Mouse (Mus musculus): Measurements from ENCODE around the gene Arid5b.
A peak's percentile ranks its signal among the peaks of the same experiment; 100 is the strongest.

Arid5b gene

GRCm38 (mm10) chr10:68269789-68270188, 8.8 kb downstream of the Arid5b start:
- no peak for DNase-seq (ENCODE audit: low read depth, low spot score)

- DNase-seq (ENCODE audit: low read depth, low spot score) = no peak
Observed at GRCm38 (mm10) chr10:68268629-68269028, 9.9 kb downstream of the Arid5b start.

GRCm38 (mm10) chr10:68263969-68264688, 14.4 kb downstream of the Arid5b start:
- DNase-seq (ENCODE audit: low read depth, low spot score) = no peak

- no peak for DNase-seq (ENCODE audit: low read depth, low spot score)
Observed at GRCm38 (mm10) chr10:68263296-68263968, 15.1 kb downstream of the Arid5b start.

- DNase-seq (ENCODE audit: low read depth, low spot score) = no peak
Observed at GRCm38 (mm10) chr10:68259601-68260000, 18.9 kb downstream of the Arid5b start.

- DNase-seq (ENCODE audit: low read depth, low spot score) = no peak
Observed at GRCm38 (mm10) chr10:68257358-68258056, 21.0 kb downstream of the Arid5b start.

- no peak for DNase-seq (ENCODE audit: low read depth, low spot score)
Observed at GRCm38 (mm10) chr10:68256134-68256533, 22.4 kb downstream of the Arid5b start.

GRCm38 (mm10) chr10:68253452-68254117, 25.0 kb downstream of the Arid5b start:
- no peak for DNase-seq (ENCODE audit: low read depth, low spot score)

GRCm38 (mm10) chr10:68252650-68253049, 25.9 kb downstream of the Arid5b start:
- DNase-seq (ENCODE audit: low read depth, low spot score) = no peak

GRCm38 (mm10) chr10:68249355-68249782, 29.2 kb downstream of the Arid5b start:
- peak; percentile 8 for DNase-seq (ENCODE audit: low read depth, low spot score)

GRCm38 (mm10) chr10:68248281-68249015, 30.1 kb downstream of the Arid5b start:
- DNase-seq (ENCODE audit: low read depth, low spot score) = no peak

GRCm38 (mm10) chr10:68247490-68248280, 30.9 kb downstream of the Arid5b start:
- no peak for DNase-seq (ENCODE audit: low read depth, low spot score)

GRCm38 (mm10) chr10:68246603-68247247, 31.8 kb downstream of the Arid5b start:
- DNase-seq (ENCODE audit: low read depth, low spot score) = no peak

GRCm38 (mm10) chr10:68240804-68241485, 37.6 kb downstream of the Arid5b start:
- DNase-seq (ENCODE audit: low read depth, low spot score) = no peak

- no peak for DNase-seq (ENCODE audit: low read depth, low spot score)
Observed at GRCm38 (mm10) chr10:68240094-68240803, 38.3 kb downstream of the Arid5b start.

GRCm38 (mm10) chr10:68239426-68240070, 39.0 kb downstream of the Arid5b start:
- no peak for DNase-seq (ENCODE audit: low read depth, low spot score)

GRCm38 (mm10) chr10:68238707-68239425, 39.7 kb downstream of the Arid5b start:
- DNase-seq (ENCODE audit: low read depth, low spot score) = no peak

GRCm38 (mm10) chr10:68238182-68238581, 40.4 kb downstream of the Arid5b start:
- DNase-seq (ENCODE audit: low read depth, low spot score) = no peak

Measured in skeletal muscle tissue, adult 2 months (tissue).